Mouse (Mus musculus) spleen, postnatal 14 days (tissue): Measurements from ENCODE around the gene Alg3.

ENCODE experiments used
- DNase-seq, 2 experiments: peaks; one replicate each; pipeline ENCODE4 v3.0.0; 2021 to 2022; ENCODE audit warnings: low spot score in 2 of 2

Gene Alg3

DNA sequence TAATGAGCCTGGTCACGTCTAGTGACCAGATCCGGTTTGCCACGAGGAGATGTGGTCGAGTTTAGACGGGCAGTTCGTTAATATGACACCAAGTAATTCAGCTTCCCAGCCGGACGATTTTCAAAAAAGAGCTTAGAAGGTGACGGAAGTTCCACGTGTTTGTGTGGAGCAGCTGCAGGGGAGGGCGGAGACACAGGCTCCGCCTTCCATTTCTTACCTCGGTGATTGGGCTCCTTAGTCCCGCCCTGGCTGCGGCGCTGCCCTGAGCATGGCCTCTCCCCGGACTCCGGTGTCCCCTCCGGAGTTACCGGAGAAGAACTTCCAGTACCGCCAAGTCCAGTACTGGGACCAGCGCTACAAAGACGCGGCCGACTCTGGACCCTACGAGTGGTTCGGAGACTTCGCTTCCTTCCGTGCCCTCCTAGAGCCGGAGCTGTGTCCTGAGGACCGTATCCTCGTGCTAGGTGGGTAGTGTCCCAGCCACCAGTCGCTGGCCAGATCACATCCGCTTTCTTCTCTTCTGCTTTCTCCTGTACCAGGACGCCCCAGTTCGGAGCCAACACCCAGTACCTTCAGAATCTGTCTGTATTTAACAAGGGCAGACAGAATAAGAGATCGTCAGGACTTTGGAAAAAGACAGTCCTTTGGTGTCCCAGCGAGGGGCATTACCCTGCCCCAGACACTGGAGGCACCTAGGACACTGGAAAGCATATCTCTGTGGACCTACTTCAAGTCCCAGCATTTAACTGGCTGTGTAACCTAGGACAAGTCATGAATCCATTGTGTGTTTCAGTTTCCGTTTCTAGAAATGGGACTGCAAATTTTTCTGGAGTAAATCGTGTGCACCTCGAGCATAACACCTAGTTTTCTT is at the start of gene Alg3, which contains the start of the genes Eef1akmt4 and Gm49333:
TSS of gene Alg3 (minus strand) at position 379 of the 871 bp plus-strand sequence.
TSS of gene Eef1akmt4 (plus strand) at position 237 of the 871 bp plus-strand sequence.
TSS of gene Gm49333 (plus strand) at position 254 of the 871 bp plus-strand sequence.
- peak; percentile 69 to 74 for DNase-seq

DNA sequence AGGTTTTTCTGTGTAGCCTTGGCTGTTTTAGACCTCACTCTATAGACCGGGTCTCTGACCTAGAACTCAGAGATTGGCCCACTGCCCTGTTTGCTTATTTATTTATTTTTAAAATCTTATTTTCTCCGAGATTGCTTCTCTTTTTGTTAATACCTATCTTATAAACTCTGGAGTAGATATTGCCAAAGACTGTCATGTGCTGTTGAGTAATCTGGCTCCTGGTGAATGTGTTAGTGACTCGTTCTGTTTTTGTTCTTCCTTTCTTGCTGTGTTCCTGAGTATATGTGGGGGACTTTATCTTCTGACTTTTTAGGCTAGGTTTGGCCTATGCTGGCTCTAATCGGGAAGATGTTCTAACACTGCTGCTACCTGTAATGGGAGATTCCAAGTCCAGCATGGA is 46.1 kb upstream of the Alg3 start:
- DNase-seq = no peak

DNA sequence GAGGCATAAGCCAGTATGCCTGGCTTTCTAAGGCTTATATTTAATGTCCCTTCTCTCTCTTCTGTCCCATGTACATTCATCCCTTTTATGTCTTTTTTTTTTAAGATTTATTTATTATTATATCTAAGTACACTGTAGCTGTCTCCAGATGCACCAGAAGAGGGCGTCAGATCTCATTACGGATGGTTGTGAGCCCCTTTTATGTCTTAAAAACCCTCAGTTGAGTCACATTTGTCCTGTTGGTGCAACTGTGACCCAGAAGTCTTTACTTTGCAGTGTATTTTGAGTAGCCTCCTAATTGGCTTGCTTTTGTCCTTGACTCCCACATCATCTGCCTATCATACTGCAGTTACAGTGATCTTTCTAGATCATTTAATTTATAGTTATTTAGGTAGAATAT is 41.8 kb upstream of the Alg3 start:
- DNase-seq = no peak

DNA sequence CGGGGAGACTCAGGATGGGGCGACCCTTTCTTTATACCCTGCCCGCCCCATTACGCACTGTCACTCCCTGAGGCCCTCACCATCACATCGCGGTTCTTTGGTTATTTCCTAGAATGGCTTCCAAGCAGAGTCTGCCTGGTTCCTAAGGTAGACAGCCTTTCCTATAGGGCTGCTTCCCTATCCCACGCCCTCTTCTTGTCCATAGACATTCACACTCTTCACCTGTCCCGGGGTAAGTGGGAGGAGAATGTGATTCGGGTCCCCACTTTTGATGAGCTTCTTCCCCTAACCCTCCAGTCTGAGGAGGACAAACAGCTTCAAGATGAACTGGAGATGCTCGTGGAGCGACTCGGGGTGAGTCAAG is 40.4 kb upstream of the Alg3 start:
- no peak for DNase-seq

DNA sequence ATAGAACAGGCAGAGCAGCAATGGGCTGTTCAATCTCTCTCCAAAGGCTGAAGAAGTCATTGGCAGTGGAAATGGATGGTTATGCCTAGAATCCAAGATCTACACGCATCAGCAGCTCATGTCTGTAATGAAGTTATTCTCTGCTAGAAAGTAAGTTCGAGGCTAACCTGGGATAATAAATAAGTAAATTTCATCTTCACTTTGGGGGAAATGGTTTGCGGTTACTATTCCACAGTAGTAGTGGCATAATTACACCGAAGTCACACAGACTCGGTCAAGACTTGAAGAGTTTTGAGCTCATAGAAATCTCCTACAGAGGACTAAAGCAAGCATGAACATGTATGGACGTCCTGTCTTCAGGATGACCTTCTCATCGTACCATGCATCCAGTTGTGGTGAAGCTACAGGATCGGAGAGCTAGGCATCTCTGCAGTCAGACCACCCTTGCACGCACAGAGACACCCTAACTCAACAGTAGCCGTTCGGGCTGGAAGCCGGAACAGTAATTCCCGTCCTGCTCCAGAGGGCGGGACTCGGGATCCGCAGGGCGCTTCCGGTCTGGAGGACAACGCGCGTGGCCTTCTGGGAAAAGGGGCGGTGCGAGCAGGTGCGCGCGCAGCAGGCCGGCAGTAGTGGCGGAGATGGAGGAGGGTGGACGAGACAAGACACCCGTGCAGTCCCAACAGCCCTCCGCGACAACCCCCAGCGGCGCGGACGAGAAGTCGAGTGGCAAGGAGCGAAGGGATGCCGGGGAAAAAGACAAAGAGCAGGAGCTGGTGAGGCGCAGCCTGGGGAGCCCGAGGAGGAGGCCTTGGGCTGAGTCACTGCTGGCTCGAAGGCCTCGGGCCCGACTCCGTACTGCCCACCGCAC is 39.8 kb upstream of the Alg3 start, which contains the start of gene Psmd2:
TSS of gene Psmd2 (plus strand) at position 577 of the 871 bp plus-strand sequence.
- peak; percentile 94 to 97 for DNase-seq

DNA sequence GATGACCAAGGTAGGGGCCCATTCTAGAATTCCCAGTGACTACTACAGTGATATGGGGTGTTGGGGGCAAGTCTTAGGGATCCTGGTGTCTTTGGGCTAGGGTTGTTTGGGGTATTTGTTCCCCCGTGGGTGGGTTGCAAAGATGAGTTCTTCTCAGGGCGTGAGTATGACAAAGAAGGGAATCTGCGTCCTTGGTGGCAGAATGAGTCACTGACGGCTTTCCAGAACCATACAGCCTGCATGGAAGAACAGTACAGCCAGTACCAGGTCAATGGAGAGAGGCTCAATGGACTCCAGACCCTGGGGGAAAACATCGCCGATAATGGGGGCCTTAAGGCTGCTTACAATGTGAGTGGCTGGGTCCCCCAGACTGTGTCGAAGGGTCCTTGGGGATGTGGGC is 32.4 kb upstream of the Alg3 start:
- DNase-seq = no peak

DNA sequence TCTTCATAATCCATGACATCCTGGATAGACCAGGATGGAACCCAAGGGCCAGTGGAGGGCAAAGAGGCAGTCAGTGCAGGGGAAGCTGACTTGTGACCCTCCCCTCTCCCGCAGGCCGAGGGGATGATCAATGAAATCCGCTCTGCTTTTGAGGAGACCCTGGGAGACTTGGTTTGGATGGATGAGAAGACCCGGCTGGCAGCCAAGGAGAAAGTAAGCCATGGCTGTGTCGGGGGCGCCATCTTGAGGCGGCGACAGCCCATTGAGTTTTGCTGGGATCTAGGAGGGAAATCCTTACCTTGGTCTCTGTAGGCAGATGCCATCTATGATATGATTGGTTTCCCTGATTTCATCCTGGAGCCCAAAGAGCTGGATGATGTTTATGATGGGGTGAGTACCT is 30.6 kb upstream of the Alg3 start:
- peak in 1 of 2 experiments; percentile 35 for DNase-seq

DNA sequence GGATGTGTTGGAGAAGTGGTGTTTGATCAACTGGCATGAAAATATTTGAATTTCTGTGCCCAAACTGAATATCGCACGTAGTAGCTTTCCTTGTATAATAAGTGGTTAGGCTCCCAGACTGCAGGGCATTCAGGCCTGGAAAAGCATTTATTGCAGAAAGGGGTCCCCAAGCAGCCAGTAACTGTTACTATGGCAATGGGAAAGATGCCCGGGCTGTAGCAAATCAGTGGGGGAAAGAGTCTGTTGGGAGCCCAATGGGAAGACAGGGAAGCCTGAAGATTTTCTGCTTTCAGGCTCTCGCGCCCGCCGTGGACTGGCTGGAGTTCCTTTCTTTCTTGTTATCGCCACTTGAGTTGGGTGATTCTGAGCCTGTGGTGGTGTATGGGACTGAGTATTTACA is 26.8 kb upstream of the Alg3 start:
- no peak for DNase-seq

DNA sequence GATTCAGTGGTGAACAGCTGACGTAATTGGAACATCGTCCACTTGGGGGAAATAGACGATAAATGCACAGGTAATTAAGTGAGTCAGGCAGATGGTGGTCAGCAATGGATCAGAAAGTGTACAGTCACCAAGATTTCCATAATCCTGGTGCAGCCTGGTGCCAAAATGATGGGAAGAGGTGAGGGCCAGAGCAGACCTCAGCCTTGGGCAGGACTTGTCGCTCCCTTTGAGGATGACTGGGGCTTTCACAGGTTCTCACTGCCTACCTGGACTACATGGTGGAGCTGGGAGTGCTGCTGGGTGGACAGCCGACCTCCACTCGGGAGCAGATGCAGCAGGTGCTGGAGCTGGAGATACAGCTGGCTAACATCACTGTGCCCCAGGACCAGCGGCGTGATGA is 25.9 kb upstream of the Alg3 start:
- no peak for DNase-seq

DNA sequence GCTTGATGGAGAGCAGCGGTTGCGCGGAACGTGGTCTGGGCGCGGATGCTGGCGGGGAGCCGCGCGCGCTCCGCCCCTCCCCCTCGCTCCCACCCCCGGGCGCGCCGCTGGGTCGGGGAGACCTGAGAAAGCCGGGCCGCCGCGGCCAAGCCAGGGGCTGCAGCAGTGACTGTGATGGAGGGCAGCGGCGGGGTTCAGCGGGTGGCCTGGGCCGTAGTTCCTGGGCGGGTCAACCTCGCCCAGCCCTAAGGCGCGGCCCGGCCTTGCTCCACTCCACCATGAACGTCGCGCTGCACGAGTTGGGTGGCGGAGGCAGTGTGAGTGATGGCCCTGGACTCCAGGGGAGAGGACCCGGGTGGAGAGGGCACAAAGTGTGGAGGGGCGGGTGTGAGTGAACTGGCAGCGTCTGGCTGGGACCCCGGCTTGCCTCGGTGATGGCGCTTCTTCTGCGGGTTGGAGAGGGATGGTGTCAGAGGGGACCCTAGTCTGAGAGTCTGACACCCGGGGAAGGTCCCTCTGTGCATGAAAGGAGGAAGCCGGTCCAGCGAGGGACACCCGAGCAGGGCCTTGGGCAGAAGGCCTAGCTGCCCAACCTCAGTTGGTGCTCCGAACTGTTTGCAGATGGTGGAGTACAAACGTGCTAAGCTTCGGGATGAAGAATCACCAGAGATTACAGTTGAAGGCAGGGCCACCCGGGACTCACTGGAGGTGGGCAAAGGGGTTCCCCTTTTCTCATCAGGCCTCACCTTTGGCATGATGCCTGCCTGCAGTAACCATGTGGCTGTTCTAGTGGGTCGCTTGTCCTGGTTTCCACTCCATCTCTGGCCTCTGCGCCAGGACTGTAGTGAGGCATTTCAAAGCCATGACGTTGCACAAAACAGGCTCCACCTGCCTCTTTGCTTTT is 18.4 kb upstream of the Alg3 start, which contains the start of gene Ece2:
TSS of gene Ece2 (plus strand) at position 98 of the 904 bp plus-strand sequence.
- DNase-seq = no peak

DNA sequence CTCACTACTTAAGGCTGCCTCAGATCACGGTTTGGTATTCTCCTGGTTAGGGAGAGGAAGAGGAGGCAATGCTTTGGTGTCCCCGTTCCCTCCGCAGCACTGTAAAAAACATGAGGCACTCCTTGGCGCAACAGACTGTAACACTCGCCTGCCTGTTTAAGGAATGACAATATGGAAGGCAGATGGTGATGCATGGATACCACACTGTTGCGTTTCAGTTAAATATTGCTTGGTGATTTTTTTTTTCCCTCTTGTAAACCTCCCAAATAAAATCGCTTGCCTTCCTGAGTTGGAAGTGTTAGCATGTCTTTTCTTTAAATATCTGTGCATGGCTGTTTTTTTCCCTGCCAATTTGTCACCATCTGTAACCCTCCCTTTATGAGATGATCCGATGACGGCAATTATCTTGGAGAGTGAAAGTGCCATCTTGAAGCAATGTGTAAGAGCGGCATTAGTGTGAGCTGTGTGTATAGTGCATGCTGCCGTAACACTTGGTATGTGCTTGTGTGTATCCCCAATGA is 17.4 kb upstream of the Alg3 start:
- no peak for DNase-seq

DNA sequence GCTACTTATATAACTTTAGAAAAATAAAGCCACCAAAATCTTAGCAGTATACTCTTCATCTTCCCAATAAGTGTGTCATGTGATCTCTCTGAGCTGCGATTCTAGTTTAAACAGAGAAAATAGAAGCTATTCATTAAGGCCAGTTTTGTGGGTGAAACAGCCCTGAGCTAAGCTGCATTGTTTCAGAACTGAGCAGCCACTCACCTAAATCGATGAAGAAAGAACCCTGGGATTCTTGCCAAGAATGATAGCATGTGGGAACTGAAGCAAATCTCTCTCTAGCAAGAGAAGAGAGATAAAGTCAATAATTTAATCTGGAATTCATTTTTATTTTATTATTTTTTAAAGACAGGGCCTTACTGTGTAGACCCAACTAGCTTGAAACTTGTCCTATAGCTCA is 11.7 kb upstream of the Alg3 start:
- no peak for DNase-seq

DNA sequence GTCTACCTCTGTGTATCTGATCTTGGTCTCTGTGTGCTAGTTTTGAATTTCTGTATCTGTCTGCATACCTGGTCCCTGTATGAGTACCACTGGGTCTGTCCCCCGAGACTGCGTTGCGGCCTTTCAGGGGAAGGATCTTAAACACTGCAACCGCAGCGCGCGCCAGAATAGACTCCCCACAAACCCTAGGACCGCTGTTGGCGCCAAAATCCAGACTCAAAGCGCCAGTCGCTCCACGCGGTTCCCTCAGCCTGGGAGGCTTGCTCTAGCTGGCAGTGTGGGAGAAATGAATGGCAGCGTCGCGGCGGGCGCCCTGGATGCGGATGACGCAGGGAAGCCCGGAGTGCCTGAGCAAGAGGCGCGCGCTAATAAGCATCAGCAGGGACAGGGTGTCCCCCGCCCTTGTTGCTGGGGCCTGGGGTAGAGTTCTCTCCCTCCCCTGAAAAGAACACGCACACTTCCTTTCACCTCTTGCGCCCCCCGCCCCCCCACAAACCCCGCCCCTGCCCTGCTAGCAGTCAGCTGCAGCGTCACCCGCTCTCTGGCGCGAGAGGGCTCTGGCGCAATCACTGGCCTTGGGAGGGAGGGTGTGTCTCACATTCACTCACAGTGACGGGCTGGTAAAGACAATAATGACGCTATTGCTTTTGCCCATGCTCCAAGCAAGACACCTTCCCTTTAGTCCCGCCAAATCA is 10.6 kb upstream of the Alg3 start:
- DNase-seq = no peak

DNA sequence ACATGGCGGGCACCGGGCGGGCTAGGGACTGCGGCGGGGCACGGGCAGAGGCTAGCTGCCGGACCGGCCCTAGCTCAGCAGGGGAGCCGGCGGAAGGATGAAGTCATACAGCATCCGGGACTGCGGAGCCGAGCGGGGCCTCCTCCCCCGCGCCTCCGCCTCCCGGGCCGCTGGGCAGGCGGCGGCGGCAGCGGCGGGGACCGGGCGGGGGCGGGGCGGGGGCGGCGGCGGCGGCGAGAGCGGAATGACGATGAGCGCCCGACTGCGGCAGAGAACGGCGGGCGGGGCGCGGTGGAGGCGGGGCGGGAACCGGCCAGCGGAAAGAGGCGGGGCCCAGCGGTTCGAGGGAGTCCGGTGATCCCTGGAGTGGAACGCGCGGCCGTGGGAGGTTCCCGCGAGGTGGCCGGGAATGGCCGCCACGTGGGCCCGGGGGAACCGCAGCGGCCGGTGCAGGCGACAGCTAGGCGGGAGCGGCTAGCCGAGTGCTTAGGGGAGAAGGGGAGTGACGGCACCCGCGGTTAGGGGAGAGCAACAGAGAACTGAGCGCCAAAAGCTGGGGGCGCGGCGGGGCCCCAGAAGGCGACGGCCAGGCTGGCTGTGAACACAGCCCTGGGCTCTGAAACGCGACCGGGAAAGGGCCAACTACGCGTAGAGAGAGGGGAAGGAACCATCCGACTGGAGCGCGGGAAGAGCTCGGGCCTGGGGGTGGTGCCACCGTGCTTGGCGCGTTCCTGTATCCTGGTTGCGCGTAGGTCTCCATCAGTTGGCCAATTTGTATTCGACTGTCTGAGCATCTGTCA is 9.9 kb upstream of the Alg3 start, which contains the start of gene Camk2n2:
TSS of gene Camk2n2 (minus strand) at position 97 of the 800 bp plus-strand sequence.
- peak; percentile 40 to 44 for DNase-seq

DNA sequence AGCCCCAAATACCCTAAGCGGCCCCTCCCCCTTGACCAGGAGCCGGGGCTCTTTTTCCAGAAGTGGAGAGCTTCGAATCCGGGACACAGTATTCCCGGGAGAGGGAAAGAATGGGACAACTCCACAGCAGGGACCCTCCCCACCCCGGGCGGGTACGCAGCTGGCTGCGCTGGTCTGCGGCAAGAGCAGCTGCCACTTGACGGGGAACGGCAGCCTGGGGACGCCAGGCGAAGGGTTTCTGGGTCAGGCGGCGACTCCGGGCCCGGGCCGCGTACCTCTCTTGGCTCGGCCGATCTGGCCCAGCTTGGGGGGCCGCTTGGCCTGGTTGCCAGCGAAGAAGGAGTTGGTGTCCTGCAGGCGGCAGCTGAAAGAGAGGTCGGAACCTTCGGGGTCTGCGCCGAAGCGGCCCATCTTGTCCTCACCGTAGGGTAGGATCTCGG is 9.2 kb upstream of the Alg3 start:
- DNase-seq = no peak

DNA sequence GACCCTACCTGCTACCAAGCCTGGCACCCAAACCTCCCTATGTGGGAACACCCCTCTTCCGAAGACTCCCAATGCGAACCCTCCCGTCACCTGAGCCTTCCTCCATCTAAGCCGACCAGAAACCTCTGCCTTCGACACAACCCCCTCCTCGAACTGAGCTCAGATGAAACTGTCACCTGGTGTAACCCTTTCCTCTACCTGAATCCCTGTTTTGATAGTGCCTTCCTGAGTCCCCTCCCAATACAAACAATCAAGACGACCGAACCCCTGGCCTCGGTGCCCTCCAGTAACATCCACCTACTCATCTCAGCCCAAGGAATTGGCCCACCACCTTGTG is 8.8 kb upstream of the Alg3 start:
- DNase-seq = no peak

DNA sequence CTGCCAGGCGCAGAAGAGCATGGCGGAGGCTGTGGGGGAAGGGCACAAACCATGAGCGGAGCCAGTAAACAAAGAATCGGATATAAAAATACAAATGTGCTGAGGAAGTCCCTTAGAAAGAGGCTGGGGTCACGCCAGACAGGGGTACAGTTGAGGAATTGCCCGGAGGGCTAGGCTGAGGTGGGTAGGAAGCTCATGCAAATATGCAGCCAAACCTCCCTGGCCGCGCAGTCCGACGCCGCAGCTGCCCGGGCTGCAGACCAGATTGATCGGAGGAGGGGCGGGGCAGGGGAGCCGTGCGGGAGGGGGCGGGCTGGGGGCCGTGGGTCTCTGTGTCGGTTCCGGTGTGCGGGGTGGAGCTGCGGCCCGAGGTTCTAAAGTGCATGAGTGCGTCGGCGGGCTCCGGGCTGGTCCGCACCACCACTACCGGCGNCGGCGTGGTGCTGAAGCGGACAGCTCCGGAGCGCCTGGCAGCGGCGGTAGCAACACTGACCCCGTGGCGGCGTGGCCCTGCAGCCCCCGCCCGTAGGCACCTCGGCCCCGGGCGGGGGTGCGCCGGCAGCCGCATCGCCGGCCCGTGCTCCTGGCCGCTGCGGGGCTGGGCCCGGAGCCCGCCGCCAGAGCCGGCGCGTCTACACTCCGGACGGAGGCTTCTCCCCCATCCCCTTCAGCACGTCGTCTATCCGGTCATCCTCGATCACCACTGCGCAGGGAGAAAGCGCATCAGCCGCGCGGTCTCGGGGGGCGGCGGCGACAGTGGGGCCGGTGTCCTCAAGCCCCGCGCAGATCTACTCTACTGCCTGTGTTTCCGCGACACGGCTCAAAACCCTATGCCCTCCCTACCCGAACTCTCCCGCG is 8.2 kb upstream of the Alg3 start:
- DNase-seq = no peak

DNA sequence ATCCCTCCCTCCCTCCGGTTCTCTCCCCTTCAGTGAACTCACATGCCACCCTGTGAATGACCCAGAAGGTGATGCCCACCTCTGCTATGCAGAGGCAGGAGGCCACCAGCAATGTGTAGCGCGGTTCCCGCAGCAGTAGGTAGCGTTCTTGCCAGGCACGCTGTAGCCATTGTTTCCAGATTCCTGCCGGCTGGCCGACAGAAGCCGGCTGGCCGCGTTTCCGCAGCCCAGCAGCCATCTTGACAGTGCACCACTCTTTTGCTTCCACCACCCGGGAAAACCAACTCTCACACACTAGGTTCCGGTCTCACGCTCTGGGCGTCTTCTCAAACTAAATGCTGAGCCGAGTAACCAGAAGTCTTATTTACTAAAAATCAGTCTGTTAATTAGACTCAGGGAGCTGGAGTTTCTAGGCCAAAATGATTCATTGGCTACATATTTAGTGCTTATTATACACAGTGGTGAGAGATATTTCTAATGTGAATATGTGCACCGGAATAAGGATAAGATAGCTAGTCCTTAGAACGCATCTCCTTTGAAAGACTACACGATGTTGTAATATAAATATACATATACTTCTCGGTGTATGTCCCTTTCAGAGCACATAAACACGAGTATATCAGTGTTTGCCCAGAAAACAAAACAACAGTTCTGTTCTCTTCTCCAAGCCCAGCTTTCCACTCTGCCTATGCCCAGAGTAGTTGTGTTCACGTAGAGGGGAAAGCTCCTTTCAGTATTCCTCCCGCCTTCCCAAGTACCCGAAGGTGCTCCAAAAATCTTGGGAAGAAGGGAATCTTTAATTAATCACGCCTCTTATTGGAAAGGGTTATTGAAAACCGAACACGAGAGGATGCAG is 806 bp downstream of the Alg3 start:
- peak; percentile 47 to 68 for DNase-seq
